Mouse (Mus musculus): ENCODE measurements around the gene Csk. TPM values are rescaled to one million over a fixed set of nuclear protein-coding genes. Genes with fewer than 3 reads are reported as not detected.

Csk gene
- polyA plus RNA-seq, 1 experiment from 2014 or later: 28.7 TPM

DNA sequence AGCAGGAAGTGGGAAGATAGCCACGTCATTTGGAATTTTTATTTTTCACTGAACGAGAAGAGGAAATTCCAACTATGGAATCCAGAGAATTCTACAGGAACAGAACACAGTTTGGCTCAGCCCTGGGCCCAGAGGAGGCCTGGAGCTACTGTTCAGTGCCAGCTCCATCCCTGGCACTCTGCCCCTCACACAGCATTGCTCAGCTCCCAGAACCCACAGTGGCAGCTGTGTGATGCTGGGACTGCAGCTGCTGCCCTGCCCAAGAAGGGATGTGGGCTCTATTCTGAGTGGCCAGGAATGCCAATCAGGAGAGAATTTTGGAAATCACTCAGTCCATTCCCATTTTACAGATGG, 52.1 kb downstream of the Csk start:
- ATAC-seq (ENCODE audit: insufficient read depth) (no peak), DNase-seq (no peak)
- H3K9me3 ChIP-seq (ENCODE audit: low read depth, low read length): no peaks in the 10 kb centered on the region
- H3K4me3 ChIP-seq (ENCODE audit: low read depth, low read length): no peak overlapping the region
- H3K27ac ChIP-seq (ENCODE audit: low read depth): no peak overlapping the region
- WGBS: 20% methylated on average over 2 of the region's 2 CpGs
- no peak overlapping the region for H3K4me2 ChIP-seq
- H3K4me1 ChIP-seq (ENCODE audit: insufficient read depth): no peaks in the 10 kb centered on the region
- no peaks in the 10 kb centered on the region for H3K36me3 ChIP-seq (ENCODE audit: insufficient read depth)
- no peak for TF ChIP-seq CTCF (IDR thresholded peaks at IDR 0.05; ENCODE audit: low read depth)
- peaks cover 4% of the 10 kb centered on the region; the same call in 1 of the 2 replicates for H3K27me3 ChIP-seq (ENCODE audit: insufficient read depth, low read length)
- no peak overlapping the region for H3K9ac ChIP-seq

DNA sequence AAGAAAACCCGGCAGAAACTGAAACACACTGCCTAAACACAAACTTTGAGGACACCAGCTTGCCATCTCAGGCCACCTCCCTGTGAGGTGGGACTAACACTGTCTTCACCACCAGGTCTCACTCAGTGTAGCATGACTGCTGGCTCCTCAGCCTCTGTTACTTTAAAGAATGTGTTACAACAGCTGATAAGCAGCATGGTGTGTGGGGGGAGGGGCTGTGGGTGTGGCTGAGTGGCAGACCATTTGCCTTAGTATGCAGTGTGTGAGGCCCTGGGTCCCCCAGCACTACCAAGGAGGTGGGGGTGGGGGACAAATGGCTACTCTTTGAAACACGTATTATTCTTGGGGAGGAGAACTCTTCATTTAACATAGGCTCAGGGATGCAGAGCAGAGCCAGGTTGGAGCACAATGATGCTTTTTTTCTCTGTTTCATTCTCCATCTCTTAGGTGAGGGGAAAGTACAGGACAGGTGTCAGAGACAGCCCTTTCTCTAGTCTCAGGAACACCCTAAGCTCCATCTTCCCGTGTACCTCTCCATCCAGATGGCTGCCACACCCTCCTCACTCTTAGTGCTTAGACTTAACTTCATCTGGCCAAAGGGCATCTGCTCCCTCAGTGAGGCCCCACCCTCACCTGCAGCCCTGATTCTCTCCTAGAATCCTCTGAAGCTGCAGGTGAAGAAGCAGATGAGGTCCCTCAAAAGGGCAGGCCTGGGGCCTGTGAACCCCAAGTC, 52.6 kb downstream of the Csk start:
- H3K9ac ChIP-seq: no peak overlapping the region
- no peak overlapping the region for H3K4me2 ChIP-seq
- H3K9me3 ChIP-seq (ENCODE audit: low read depth, low read length): no peaks in the 10 kb centered on the region
- TF ChIP-seq CTCF (IDR thresholded peaks at IDR 0.05; ENCODE audit: low read depth): no peak
- ATAC-seq (ENCODE audit: insufficient read depth) (no peak), DNase-seq (peak; percentile 39)
- no peaks in the 10 kb centered on the region for H3K27me3 ChIP-seq (ENCODE audit: insufficient read depth, low read length)
- H3K4me3 ChIP-seq (ENCODE audit: low read depth, low read length): no peak overlapping the region
- H3K4me1 ChIP-seq (ENCODE audit: insufficient read depth): no peaks in the 10 kb centered on the region
- no peak overlapping the region for H3K27ac ChIP-seq (ENCODE audit: low read depth)
- WGBS: 4% methylated on average over 3 of the region's 3 CpGs
- no peaks in the 10 kb centered on the region for H3K36me3 ChIP-seq (ENCODE audit: insufficient read depth)

DNA sequence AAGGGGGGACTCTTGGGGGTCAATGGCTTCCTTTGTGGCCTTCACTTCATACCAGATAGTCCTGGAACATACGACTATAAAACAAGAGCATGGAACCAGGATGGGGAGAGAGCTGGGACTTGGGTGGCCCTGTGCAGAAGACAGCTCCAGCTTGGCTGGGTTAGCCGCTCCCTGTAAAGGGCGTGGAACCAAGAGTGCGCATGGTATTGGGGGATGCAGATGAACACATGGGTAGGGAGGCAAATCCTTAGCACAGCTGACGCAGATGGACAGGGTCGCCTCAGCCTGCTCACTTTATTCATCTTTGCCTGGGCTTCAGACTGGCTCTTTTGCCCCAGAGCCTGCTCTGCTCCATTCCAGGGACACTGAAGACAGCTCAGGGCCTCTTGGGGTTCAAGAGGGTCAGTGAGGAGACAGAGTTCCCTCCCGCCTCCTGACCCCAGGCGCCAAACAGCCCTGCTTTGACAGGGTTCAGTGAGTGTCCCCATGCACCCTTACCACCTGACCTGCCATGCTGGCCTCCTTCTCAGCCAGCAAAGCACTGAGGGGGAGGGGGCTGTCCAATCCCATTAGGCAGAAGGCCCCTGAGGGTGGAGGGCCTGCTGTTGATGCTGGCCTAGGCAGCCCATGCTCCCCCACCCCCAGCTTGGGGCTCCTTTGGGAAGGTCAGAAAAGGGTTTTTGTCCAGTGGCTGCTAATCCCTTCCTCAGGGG, 54.4 kb downstream of the Csk start:
- no peaks in the 10 kb centered on the region for H3K4me1 ChIP-seq (ENCODE audit: insufficient read depth)
- H3K27me3 ChIP-seq (ENCODE audit: insufficient read depth, low read length): no peaks in the 10 kb centered on the region
- TF ChIP-seq CTCF (IDR thresholded peaks at IDR 0.05; ENCODE audit: low read depth): no peak
- H3K27ac ChIP-seq (ENCODE audit: low read depth): no peak overlapping the region
- H3K36me3 ChIP-seq (ENCODE audit: insufficient read depth): peaks cover 10% of the 10 kb centered on the region
- ATAC-seq (ENCODE audit: insufficient read depth): no peak
- H3K9me3 ChIP-seq (ENCODE audit: low read depth, low read length): no peaks in the 10 kb centered on the region
- no peak overlapping the region for H3K9ac ChIP-seq
- DNase-seq: no peak
- H3K4me3 ChIP-seq (ENCODE audit: low read depth, low read length): no peak overlapping the region
- H3K4me2 ChIP-seq: no peak overlapping the region
- WGBS: 51% methylated on average over 8 of the region's 8 CpGs

DNA sequence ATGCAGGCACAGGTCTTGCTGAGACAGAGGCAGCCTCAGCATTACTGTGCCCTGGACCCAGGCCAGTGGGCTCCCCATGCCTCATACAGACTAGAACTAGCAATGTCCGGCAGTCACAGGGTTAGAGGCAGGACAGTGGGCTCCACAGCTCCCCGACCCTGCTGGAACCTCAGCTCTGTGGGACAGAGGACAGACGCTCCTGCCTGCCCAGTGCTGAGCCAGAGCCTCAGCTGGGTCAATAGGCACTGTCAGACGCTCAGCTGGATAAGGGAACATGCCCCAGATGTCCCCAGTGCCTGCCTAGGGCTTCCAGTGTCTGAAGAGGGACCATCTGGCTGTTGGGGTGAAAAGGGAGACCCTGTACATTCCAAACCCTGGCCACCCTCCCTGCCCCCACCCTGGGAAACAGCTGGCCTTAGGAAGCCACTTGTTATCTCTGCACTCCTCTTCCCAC, 55.5 kb downstream of the Csk start:
- TF ChIP-seq CTCF (IDR thresholded peaks at IDR 0.05; ENCODE audit: low read depth): no peak
- ATAC-seq (ENCODE audit: insufficient read depth): no peak; the same call in 1 of the 2 replicates
- Histone ChIP-seq H3K27ac (ENCODE audit: low read depth) (no peak overlapping the region), H3K4me2 (no peak overlapping the region), H3K27me3 (ENCODE audit: insufficient read depth, low read length) (no peaks in the 10 kb centered on the region), H3K9me3 (ENCODE audit: low read depth, low read length) (no peaks in the 10 kb centered on the region), H3K4me1 (ENCODE audit: insufficient read depth) (no peaks in the 10 kb centered on the region), H3K36me3 (ENCODE audit: insufficient read depth) (peaks cover 20% of the 10 kb centered on the region), H3K9ac (no peak overlapping the region), H3K4me3 (ENCODE audit: low read depth, low read length) (no peak overlapping the region)
- 14% methylated on average over 4 of the region's 4 CpGs for WGBS
- no peak for DNase-seq

DNA sequence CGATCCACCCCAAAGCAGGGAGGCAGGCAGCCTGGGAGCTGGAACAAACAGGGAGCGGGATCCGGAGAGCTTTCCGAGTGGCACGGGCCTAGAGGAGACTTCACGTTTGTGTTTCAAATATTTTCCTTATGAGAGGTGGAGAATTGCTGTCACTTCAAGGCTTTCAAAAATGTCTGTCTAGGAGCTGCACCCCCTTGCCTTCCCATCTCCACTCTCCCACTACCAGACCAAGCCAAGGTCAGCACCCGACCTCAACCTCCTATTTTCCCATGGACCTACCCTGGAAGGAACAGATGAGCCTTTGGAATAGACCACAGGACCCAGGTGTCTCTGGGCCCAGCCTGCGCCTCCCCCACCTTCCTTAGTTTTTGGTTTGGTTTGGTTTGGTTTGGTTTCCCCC, 56.2 kb downstream of the Csk start:
- WGBS: 76% methylated on average over 8 of the region's 8 CpGs

DNA sequence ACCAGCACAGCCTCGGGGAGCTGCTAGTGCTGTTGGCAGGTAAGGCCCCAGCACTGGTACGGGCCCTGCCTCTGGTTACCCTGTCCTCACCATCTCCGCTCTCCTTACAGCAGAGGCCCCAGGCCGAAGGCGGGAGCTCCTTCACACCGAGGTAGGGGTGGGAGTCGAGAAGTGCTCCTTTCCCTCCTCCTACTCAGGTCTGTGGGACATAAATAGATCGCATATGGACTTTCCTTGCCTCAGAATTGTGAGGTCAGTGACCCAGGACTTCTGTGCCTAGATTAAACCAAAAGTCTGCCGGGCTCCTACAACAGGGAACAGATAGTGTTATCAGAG, 59.3 kb downstream of the Csk start:
- H3K4me1 ChIP-seq (ENCODE audit: insufficient read depth): no peaks in the 10 kb centered on the region
- 62% methylated on average over 9 of the region's 9 CpGs for WGBS
- H3K27me3 ChIP-seq (ENCODE audit: insufficient read depth, low read length): no peaks in the 10 kb centered on the region
- H3K27ac ChIP-seq (ENCODE audit: low read depth): no peak overlapping the region
- ATAC-seq (ENCODE audit: insufficient read depth) (no peak), DNase-seq (no peak)
- H3K9me3 ChIP-seq (ENCODE audit: low read depth, low read length): no peaks in the 10 kb centered on the region
- peaks cover 23% of the 10 kb centered on the region for H3K36me3 ChIP-seq (ENCODE audit: insufficient read depth)
- TF ChIP-seq CTCF (IDR thresholded peaks at IDR 0.05; ENCODE audit: low read depth): no peak
- H3K9ac ChIP-seq: no peak overlapping the region
- no peak overlapping the region for H3K4me3 ChIP-seq (ENCODE audit: low read depth, low read length)
- H3K4me2 ChIP-seq: no peak overlapping the region

More for the DNA sequence above, 56.2 kb downstream of the Csk start:
- H3K4me1 ChIP-seq (ENCODE audit: insufficient read depth): no peaks in the 10 kb centered on the region
- DNase-seq (no peak), ATAC-seq (ENCODE audit: insufficient read depth) (no peak)
- no peak overlapping the region for H3K4me3 ChIP-seq (ENCODE audit: low read depth, low read length)
- no peak for TF ChIP-seq CTCF (IDR thresholded peaks at IDR 0.05; ENCODE audit: low read depth)
- no peak overlapping the region for H3K27ac ChIP-seq (ENCODE audit: low read depth)
- H3K36me3 ChIP-seq (ENCODE audit: insufficient read depth): peaks cover 23% of the 10 kb centered on the region
- H3K4me2 ChIP-seq: no peak overlapping the region
- H3K27me3 ChIP-seq (ENCODE audit: insufficient read depth, low read length): no peaks in the 10 kb centered on the region
- no peak overlapping the region for H3K9ac ChIP-seq
- no peaks in the 10 kb centered on the region for H3K9me3 ChIP-seq (ENCODE audit: low read depth, low read length)

DNA sequence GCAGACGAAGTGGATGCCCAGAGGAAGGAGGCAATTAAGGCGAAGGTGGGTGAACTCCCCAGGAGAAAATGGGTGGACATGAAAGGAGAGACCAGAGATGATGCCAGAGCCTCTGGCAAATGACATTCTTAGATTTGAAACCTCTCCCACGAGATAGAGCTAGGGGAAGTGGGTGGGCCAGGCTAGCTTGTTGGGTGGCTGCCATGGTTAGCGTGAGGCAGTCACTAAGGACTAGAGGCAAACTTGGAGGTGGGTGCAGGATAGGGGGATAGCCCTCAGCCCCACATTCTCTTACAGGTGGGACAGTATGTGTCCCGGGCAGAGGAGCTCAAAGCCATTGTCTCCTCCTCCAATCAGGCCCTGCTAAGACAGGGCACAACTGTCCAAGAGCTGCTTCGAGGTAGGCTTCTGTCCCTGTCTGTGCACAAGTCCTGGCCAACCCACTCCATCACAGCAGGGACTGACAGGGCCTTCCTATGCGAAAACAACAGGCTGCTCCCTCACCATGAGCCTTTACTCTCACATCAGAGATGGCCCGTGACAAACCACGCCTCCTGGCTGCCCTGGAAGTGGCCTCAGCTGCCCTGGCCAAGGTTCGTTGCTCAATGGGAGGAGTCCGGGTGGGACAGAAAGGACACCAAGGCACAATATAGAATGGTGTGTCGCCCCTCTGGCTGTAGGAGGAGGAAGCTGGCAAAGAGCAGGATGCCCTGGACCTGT, 59.8 kb downstream of the Csk start:
- H3K4me1 ChIP-seq (ENCODE audit: insufficient read depth): no peaks in the 10 kb centered on the region
- H3K9me3 ChIP-seq (ENCODE audit: low read depth, low read length): no peaks in the 10 kb centered on the region
- ATAC-seq (ENCODE audit: insufficient read depth): no peak
- H3K4me3 ChIP-seq (ENCODE audit: low read depth, low read length): no peak overlapping the region
- no peak for TF ChIP-seq CTCF (IDR thresholded peaks at IDR 0.05; ENCODE audit: low read depth)
- no peaks in the 10 kb centered on the region for H3K27me3 ChIP-seq (ENCODE audit: insufficient read depth, low read length)
- H3K27ac ChIP-seq (ENCODE audit: low read depth): no peak overlapping the region
- 49% methylated on average over 12 of the region's 12 CpGs for WGBS
- DNase-seq: no peak
- no peak overlapping the region for H3K4me2 ChIP-seq
- peaks cover 23% of the 10 kb centered on the region for H3K36me3 ChIP-seq (ENCODE audit: insufficient read depth)
- H3K9ac ChIP-seq: no peak overlapping the region
